Mouse (Mus musculus) heart, postnatal 0 days (tissue): ENCODE results near the gene Gm28845.

ENCODE experiments used
- CTCF ChIP-seq: IDR thresholded peaks from 2 replicates; pipeline ENCODE4 v1.5.1; 2016; ENCODE audit warnings: antibody characterized with exemption, control low read depth, low read depth
- EP300 ChIP-seq: IDR thresholded peaks from 2 replicates; pipeline ENCODE4 v1.6.1; 2016; ENCODE audit warnings: antibody characterized with exemption, low read depth

DNA sequence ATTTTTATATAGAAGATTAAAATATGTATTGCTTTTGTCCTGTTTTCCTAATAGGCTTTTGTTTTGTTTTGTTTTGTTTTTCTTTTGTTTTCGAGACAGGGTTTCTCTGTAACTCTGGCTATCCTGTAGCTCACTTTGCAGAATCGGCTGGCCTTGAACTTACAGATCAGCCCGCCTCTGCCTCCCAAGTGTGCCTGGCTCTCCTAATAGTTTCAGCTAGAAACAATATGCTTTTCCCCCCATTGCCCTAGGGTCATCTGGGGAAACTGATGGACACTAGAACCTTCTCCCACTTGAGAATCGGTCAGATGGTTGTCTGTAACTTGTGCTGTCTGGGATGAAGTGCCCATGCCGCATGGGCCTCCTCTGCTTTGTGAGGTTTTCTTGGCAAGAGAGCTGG lies 36.8 kb upstream of the Gm28845 start:
- TF ChIP-seq CTCF (no peak), EP300 (no peak)
